Mouse (Mus musculus): ENCODE measurements around the gene Ppp1r10. TPM values are rescaled to one million over a fixed set of nuclear protein-coding genes. Genes with fewer than 3 reads are reported as not detected.

The Ppp1r10 gene
- total RNA-seq (2021): 10 to 100 TPM; 31.4 to 47.1 TPM
- long read RNA-seq, experiment 1, full-length matches to known transcripts: 2 of 34 reads
- long read RNA-seq, experiment 1, partial matches to known transcripts: 11 of 34 reads
- long read RNA-seq, experiment 1, other reads (novel, unspliced or antisense): 21 of 34 reads
- long read RNA-seq, experiment 2, full-length matches to known transcripts: 4 of 25 reads
- long read RNA-seq, experiment 2, partial matches to known transcripts: 10 of 25 reads
- long read RNA-seq, experiment 2, other reads (novel, unspliced or antisense): 11 of 25 reads

DNA sequence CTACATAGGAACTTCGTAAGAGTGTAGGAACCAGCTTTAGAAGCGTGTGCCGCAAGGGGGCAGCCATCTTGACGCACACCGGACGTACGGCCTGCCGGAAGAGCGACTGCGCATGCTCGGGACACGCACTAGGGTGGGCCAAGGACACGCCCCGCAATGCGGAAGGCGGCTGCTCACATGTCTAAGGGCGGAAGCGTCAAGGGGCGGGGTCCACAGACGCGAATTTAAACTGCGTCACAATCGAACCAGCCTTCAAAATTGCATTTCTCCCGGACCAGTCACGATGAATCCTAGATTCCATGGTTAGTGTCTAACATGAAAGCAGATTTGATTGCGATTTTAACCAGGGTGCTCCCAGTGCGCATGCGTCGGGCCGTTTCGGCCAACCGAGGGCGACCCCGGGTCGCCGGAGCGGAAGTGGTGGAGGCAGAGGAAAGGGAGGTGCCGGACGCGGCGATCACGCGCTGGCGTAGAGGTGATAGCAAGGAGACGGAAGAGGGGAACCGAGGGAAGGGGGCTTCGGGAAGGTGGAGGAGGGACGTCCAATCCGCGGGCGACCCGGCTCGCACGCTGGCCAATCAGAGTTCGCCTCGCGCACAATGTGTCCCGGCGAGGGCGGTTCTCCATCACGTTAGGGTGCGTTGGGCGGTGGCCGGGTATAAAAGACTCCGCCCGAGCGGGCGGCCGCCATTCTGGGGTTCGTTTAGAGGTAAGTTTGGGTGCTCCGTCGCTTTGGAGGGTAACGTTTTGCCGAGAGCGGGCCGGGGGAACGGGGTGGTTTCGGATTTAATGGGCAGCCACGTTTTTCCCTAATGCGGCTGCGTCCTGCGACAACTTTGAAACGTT is at the start of gene Ppp1r10, which contains the start of gene Mrps18b:
Gene Ppp1r10 (plus strand): TSS at position 138 of the 846 bp plus-strand sequence.
Gene Mrps18b (minus strand): TSS at position 93 of the 846 bp plus-strand sequence.
- peak; percentile 98 for DNase-seq

DNA sequence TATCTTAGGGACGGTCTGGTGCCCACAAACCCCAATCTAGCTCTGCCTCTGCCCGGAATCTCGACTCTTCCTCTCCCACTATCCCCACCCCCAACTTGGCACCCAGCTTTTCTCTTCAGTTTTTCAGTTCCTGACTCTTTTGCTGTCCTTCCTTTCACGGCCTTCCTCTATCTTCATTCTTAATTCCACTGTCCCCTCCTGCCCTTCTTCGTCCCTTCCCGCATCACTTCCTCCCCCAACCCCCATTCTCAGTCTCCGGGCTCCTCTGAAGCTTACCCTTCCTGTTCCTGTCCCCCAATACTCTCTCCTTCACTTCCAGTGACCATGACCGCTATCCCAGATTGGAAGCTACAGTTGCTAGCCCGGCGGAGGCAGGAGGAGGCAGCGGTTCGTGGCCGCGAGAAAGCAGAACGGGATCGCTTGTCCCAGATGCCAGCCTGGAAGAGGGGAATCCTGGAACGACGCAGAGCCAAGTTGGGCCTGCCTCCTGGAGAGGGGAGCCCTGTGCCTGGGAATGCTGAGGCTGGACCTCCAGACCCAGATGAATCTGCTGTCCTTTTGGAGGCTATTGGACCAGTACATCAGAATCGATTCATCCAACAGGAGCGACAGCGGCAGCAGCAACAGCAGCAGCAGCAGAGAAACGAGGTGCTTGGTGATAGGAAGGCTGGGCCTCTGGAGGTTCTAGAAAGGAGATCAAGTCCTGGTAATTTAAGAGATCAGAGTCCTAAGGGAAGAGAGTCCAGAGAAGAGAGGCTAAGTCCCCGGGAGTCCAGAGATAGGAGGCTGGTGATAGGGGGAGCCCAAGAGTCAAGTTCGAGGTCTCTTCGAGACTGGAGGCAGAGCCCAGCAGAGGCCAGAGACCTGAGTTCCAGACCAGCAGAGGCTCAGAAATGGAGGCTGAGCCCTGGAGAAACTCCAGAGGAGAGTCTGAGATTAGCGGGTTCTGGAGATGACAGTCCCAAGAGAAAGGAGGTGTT is 49.0 kb upstream of the Ppp1r10 start:
- peak; percentile 32 for DNase-seq

DNA sequence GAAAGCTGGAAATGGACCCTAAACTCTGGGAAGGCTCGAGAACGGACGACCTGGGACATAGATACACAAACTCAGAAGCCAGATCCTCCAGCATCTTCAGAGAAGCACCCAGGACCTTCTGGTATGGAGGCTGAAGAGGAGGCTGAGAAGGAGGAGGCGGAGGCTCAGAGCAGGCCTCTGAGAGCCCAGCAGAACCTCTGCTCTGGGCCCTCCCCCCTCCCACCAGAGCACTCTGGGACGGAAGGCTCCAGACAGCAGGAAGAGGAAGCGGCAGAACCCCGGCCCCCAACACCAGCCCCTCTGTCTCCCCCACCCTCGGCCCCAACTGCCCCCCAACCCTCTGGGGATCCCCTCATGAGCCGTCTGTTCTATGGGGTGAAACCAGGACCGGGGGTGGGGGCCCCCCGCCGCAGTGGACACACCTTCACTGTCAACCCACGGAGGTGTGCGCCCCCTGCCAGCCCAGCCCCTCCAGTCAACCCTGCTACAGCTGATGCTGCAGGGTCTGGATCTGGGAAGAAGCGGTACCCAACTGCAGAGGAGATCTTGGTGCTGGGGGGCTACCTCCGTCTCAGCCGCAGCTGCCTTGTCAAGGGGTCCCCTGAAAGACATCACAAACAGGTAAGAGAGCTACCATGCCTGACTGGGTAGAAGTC is 47.9 kb upstream of the Ppp1r10 start:
- no peak for DNase-seq

DNA sequence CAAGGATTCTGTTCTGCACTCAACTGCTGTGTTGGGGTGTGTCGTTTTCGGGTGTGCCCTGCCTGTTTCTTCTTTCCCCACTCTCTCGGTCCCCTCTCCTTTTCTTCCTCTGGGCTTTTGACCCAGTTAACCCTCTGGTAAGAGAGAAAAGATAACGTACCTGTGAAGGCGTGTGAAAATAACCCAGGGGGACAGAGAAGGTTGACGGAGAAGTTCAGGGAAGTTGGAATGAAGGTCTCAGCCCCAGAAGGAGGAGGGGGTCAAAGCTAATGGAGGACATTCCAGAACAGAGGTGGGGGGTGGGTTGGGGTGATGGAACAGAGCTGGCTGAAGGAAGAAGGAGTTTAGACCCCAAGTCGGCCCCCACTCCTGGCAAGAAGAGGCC is 47.3 kb upstream of the Ppp1r10 start:
- no peak for DNase-seq

DNA sequence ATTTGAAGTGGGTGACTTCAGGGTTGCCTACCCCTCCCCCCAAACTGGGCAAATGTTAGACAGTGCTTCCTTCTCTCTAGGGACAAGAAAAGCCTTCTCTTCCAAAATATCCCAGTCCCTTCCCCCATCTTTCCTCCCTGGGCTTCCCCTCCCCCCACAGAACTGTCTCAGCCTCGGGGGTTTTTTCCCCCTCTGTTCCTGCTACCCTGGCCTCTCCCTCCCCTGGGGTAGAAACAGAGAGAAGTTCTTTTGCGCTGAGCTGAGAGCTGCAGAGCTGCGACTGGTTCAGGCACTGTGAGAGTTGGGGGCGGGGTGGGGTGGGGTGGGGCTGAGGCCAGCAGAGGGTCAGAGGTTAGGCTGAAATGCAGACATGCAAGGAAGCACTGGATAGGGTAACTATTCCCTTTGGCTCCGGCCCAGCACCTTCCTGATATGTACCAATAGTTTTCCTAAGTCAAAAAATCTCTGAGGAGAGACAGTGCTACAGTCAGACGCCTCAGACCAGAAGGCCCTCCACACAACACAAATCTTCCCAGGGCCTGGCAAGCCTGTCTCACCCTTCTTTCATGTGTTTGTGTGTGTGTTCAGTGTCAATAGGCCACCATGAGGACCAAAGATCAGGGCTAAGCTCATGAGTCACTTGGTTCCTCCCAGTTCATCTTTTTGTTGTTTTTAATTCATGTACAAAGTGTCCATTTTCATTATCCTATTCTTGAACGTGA is 46.7 kb upstream of the Ppp1r10 start:
- DNase-seq: peak; percentile 41

DNA sequence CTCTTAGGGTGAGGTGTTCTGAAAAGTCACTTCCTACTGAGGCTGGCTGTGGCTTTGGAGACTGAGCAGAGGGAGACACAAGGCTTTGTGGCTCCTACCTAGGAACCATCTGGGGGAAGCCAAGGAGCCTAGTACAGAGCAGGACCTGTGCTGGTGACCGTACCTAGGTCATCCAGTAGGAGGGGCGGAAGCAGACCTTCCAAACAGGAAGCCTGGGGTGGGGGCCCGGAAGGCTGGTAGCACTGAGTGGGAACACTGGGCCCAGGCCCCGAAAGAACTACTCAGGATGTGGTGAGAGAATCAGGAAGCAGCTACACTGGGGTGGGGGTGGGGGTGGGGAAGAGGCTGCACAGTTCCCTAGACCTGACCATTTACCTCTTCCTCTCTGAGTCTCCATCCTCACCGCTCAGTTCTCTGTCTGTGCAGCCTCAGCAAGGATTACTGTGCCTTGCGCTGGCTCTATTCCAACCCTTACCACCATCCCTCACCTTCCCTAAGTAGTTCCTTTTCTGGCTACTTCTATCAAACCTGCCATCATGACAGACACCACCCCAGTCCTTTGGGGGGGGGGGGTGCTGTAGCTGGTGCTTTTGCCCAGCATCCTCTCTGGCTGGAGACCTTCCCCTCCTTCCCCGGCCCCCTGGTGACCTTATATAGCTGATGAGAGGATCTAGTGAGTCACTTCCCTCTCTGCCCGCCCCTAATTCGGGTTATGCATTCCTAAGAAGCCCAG is 45.9 kb upstream of the Ppp1r10 start:
- DNase-seq: peak; percentile 43

DNA sequence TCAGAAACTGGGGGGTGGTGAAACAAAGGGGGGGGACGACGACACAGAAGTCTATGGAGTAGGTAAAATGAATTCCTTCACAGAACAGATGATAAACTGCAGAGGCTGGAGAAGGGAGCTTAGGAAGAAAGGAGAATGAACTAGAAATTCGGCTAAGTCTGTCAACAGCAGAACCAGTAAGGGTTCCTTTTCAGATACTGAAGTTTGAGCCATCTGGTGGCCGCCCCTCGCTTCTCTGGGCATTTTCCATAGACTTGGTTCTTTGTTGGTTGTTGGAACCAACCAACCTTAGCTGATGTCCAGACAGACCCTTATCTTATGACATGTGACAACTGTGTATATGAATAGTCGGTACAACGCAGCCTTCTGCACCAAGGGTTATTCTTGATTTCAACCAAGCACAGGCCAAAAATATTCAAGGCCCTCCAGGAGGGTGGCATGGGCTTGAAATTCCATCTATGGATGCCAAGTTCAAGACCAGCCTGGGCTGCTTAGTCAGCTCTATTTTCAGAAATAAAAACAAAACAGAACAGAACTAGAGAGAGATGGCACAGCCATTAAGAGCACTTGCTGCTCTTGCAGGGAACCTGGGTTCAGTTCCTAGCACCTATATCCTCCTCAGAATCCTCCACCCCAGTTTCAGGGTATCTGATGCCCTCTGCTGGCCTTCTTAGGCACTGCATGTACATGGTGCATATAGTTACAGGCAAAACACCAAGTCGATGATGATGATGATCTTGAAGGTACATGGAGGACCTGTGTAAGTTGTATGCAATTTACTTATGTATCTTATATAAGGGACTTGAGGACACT is 45.1 kb upstream of the Ppp1r10 start:
- DNase-seq: peak; percentile 44

DNA sequence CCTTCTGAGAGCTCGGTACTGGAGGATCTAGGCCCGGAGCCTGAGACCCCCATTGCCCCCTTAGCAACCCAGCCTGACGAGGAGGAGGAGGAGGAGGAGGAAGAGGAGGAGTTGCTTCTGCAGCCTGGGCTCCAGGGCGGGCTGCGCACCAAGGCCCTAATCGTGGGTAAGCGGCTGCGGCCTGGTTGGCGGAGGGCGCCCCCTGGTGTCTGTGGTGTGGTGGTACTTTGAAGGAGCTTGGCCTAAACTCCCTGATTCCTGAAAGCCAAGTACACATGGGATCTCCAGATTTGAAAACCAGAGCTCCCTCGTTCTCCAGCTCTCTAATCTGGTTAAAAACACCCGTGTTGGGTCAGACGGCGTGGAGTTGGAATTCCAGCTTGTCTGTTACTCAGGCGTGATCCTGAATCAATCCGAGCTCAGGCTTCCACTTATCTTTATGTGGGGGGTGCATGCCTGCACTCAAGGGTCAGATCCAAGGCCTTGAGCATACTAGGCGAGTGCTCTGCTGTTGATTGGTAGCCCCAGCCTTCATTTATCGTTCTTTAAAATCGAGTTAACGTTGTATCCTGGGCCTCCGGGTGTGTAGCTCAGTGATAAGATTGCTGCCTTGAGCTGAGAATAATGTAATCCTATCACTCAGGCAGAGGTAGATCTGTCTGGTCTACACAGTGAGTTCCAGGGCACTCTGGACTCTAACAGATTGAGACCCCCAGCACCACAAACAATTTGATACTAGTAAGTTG is 42.3 kb upstream of the Ppp1r10 start:
- DNase-seq: peak; percentile 94

DNA sequence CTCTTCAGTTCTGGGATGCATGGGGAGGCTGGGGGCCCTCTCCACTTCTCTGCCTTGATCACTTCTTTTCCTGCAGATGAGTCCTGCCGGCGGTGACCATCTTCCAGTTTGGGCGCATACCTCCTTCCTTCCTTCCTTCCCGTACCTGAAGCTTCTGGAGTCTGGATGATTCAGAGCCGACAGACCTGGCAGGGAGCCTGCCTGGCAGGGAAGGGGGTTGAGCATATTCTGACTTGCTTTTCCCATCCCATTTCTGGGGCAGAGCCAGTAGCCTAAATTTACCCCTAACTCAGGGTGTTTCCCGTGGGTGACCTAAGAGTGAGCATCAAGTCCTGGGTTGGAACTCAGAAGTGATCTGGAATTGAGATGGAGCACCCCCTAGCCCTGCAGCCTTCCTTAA is 41.5 kb upstream of the Ppp1r10 start:
- no peak for DNase-seq

DNA sequence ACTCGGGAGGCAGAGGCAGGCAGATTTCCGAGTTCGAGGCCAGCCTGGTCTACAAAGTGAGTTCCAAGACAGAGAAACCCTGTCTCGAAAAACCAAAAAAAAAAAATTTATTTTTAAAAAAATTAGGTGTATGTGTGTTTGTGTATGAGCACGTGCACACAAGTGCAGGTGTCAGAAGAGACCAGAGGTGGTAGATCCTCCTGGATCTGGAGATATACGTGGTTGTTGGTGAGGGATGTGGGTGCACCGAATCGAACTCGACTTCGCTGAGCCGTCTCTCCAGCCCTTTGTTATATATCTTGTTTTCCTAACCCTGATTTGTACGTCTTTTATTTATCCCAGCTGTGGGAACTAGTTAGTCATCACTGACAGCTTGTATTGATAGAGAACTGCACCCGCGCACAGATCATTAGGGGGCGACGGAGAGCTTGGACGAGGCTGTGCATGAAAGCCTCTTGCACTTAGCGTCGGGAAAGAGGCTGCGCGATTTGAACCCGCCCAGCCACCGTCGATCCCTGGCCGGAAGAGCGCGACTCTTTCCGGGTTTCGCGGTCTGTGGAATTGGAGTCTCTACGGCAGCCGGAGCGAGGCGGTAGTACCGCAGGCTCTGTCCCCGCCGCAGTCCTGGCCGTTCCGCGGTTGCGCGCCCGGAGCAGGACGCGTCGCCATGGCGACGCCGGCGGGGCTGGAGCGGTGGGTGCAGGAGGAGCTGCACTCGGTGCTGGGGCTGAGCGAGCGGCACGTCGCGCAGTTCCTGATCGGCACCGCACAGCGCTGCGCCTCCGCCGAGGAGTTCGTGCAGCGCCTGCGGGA is 36.8 kb upstream of the Ppp1r10 start, which contains the start of gene Dhx16:
Gene Dhx16 (plus strand): TSS at position 575 of the 813 bp plus-strand sequence.
- DNase-seq: peak; percentile 93

DNA sequence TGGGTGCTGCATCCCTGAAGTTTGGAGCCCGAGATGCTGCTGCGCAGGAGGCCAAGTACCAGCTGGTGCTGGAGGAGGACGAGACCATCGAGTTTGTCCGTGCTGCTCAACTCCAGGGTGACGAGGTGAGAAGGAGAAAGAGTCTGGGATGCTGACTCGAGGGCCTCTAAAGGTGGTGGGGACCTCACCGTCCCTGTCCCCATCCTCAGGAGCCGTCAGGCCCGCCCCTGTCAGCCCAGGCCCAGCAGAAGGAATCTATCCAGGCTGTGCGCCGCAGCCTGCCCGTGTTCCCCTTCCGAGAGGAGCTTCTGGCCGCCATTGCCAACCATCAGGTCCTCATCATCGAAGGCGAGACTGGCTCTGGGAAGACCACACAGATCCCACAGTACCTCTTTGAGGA is 33.3 kb upstream of the Ppp1r10 start:
- DNase-seq: no peak

DNA sequence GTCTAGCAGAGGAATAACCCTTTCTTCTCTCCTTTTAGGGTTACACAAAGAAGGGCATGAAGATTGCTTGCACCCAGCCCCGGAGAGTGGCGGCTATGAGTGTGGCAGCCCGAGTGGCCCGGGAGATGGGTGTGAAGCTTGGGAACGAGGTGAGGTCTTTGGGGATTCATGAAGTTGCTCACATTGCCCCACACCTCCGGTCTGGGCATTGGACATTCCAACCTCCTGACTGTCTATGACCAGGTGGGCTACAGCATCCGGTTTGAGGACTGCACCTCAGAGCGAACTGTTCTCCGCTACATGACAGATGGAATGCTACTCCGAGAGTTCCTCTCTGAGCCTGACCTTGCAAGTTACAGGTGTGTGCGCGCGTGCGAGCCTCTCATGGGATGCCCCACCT is 32.5 kb upstream of the Ppp1r10 start:
- no peak for DNase-seq

DNA sequence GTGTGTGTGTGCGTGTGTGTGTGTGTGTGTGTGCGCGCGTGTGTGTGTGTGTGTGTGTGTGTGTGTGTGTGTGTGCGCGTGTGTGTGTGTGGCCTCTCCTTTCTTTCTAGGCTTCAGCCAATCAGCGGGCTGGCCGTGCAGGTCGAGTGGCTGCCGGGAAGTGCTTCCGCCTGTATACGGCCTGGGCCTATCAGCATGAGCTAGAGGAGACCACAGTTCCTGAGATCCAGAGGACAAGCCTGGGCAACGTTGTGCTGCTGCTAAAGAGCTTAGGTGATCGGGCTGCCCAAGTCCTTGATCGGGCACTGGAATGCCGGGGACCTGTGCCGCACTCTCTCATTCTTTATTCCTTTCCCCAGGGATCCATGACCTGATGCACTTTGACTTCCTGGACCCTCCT is 28.5 kb upstream of the Ppp1r10 start:
- no peak for DNase-seq

DNA sequence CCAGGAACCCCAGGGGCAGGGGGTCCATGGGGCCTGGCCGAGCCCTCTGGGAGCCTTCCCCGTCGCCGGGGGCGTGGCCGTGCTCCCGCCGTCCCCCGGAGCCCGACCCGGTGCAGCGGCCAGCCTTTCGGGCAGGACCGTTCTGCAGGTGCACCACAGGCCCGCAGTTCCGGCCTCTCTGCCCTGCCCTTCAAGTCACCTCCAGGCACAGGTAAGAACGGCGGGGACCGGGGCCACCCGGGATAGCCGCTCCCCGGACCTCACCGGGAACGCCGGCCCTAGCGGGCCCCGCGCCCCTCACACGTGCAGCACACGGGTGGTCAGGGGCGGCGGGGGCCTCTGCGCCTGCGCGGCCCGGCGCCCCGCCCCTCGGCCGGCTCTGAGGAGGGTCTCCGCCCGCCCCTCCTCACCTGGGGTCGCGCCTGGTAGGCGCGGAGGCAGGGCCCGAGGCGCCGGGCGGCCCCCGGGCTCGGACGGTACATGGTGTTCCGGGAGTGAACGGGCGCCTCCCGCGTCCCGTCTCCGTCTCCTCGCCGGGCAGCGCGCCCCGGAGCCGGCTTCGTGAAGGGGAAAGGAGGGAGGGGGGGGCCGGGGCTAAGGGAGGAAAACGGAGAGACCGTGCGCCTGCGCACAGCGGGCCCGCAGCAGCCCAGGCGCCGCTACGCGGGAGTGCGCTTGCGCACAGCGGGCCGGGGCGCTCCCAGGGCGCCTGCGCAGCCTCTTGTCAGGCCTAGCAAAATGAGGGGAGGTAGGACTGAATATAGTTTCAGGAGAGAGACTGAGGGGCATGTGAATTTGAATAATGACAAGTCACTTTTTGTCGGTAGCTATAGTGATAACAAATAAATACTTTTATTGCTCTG is 19.2 kb upstream of the Ppp1r10 start, which contains the start of gene 2310061I04Rik:
Gene 2310061I04Rik (minus strand): TSS at position 651 of the 863 bp plus-strand sequence.
- peak; percentile 94 for DNase-seq

DNA sequence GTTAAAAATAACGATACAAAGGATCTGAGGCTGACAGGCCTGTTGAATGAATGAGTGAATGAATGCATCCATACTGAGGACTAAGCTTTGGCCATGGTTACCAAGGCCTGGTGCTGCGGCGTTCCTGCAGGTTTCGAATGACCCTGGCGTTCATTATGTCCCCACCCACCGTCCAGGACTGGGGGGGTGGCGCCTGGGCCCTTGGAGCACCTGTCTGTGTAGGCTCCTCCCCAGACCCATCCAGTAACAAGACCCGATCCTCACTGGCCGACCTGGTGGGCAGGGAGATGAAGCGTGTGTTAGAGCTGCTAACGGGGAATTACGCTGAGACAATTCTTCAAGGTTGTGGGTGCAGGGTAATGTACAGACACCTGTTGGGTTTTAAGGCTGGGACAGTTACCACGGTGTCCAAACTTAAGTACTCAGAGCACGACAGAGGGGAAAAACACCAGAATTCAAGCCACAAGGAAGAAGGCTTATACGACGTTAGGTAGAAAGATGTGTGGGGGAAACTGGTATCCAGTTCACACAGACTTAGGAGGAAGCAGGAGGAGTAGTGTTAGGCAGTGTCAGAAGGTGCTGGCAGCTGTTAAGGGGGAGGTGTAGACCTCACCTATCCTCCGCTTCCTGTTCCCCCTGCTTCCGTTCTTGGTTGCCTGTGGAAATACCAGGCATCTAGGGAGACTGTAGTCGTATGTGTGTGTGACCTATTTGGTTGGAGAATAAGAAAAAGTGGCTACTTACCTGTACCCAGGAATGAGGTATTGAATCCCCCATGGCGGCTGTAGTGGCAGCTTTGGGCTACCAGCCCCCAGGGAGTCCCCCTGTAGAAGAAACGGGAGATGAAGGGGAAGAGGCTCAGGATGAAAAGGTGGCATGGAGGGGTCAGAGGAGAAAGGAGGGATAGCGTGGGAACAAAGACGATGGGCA is 18.3 kb upstream of the Ppp1r10 start:
- no peak for DNase-seq

All from gastrocnemius, postnatal 10 days (tissue).